Mouse (Mus musculus): ENCODE results near the gene Prkcz.
A peak's percentile ranks its signal among the peaks of the same experiment; 100 is the strongest.
"Not testable (repeated sequence)": the region's sequence is repeated elsewhere in the genome, so short reads cannot be mapped to it uniquely, and the experiment has no call there.

Gene Prkcz

GRCm38 (mm10) chr4:155359560-155360464 lies 1.3 kb downstream of the Prkcz start:
- DNase-seq (ENCODE audit: low spot score in 2 of 2): no peak

DNA sequence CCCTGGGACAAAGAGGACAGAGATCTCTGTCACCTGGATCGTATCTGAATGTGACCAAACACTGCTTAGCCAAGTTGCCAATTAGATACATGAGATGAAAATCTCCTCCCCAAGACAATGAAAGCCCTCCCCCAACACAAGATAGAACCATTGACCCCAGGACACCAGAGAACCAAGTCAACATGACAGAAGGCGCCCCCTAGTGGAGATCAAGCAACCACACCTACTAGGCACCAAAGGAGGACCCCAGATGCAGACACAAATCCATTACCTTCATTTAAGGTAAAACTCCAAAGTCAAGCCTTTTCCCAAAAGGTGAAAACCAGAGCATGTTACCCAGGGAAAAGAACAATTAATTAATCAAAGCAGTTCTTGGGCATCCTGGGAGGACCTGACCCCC lies 3.6 kb downstream of the Prkcz start:
- no peak for DNase-seq (ENCODE audit: low spot score in 2 of 2)

DNA sequence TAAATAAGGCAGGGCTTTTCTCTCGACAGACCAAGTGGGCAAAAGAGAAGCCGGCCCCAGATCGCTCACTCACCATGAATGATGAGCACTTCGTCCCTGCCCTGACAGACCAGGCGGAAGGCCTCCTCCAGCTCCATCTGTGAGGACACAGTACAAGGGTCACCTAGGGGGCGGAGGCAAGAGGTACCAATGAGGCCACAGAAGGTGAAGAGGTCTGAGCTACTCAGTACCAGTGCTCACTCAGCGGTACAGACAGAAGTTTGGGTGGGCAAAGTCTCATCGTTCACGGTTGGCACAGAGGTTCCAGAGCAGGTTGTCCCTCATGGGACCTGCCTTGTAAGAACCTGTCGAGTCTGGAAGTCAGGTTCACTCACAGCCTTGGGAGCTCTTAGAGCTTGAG lies 4.8 kb downstream of the Prkcz start:
- DNase-seq (ENCODE audit: low spot score in 2 of 2): no peak

- no peak for DNase-seq (ENCODE audit: low spot score in 2 of 2)
Observed at GRCm38 (mm10) chr4:155354546-155354945, 6.6 kb downstream of the Prkcz start.

GRCm38 (mm10) chr4:155354035-155354434 lies 7.1 kb downstream of the Prkcz start:
- DNase-seq (ENCODE audit: low spot score in 2 of 2): no peak

- DNase-seq (ENCODE audit: low spot score in 2 of 2): no peak
Observed at GRCm38 (mm10) chr4:155352581-155352980, 8.6 kb downstream of the Prkcz start.

DNA sequence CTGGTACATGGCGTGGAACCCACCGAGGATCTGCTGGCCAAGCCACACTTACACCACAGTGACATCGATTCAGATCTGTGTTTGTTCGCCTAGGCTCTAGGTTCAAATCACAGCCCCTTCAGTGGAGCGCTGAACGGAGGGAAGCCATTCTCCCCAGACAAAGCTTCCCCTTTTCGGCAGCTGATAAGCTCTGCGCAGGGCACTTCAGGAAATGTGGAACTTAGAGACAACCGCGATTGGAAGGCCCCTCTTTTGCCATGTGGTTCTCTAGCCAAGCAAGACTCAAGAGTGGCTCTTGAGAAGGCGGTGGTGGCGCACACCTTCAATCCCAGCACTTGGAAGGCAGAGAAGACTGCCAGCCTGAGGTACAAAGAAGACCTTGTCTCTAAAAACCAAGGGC lies 14.8 kb downstream of the Prkcz start:
- no peak for DNase-seq (ENCODE audit: low spot score in 2 of 2)

DNA sequence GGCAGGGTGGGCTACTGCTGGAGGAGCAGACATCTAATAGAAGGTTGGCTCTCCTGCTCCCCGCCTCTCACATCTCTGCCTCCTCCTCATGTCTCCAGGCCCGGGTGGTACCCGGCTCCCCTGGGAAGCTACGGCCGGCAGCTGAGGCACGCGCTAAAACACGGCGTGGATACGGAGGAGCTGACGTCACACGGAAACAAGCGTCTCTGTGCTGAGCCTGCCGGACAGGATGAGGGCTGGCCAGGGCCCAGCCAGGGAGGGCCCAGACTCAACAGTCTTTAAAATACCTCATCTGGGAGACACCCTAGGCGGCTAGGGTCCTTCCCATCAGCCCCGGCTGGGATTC lies 15.6 kb downstream of the Prkcz start:
- DNase-seq (ENCODE audit: low spot score in 2 of 2): peak; percentile 75 to 81

- peak in 1 of 2 experiments; percentile 32 for DNase-seq (ENCODE audit: low spot score in 2 of 2)
Observed at GRCm38 (mm10) chr4:155344716-155345607, 16.2 kb downstream of the Prkcz start.

DNA sequence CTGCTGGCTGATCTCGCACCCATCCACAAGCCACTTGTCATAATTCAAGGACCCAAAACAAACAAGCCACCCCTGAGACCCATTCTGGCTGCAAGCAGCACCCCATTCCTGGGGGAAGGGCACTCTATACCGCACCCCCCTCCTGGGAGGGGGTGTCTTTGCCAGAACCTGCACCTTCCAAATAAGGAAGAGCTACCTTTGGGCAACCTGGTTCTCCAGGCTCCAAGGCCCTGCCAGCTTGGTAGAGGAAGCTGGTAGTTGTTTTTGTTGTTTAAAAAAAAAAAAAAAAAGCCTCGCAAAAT lies 16.9 kb downstream of the Prkcz start:
- DNase-seq (ENCODE audit: low spot score in 2 of 2): no peak

DNA sequence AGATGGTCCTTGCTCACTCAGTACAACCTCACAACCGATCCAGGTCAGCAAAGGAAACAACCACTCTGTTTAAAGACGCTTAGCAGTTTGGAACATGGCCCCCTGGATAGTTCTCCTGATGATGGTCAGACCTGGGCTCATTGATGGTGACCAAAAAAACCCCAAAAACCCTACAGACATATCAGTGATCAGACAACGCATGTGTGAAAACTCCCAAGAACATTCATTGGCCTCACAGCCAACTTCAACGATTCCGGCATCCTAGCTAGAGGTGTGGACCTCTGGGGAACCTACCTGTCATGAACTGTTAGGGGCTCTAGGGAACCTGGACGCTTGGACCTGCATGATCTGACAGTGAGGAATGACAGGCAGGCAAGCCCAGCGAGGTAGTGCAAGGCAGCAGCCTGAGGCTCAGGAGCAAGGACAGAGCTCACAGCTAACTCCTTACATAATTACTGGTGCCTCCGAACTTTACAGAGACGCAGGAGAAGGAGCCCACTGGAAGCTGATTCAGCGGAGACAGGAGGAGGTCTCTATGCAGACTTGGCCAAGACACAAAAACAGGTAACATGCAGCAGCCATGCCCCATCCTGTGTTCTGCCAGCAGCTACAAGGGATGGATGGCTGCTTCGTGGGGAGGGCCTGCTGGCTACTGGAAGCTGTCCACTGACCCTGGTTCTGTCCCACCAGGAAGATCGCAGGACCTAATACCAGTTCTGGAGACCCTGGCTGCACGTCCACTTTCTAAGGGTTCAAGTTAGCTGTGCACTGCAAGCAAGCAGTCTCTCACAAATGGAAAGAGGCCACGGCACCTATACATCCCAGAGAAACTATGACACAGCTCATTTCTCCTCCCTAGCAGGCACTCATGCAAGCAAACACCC lies 17.5 kb downstream of the Prkcz start:
- DNase-seq (ENCODE audit: low spot score in 2 of 2): no peak

GRCm38 (mm10) chr4:155336284-155337050 lies 24.7 kb downstream of the Prkcz start:
- DNase-seq (ENCODE audit: low spot score in 2 of 2): no peak

DNA sequence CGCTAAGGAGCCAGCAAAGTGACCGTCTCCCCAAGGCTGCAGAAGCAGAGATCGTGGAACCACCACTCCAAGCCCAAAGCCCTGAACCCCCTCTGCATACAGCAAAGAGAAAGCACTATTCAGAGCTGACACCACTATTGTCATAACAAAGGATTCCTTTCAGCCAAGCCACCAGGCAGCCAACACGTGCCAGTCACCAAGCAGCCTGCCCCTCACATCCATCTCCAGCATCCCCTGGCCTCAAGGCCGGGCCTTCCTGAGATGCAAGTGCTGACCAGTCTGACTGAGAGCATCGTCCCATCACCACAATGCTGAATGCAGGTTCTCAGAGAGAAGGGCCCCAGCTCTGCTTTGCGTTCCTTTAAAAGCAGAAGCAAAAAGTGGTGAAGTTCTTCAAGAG lies 28.9 kb downstream of the Prkcz start:
- DNase-seq (ENCODE audit: low spot score in 2 of 2): no peak

DNA sequence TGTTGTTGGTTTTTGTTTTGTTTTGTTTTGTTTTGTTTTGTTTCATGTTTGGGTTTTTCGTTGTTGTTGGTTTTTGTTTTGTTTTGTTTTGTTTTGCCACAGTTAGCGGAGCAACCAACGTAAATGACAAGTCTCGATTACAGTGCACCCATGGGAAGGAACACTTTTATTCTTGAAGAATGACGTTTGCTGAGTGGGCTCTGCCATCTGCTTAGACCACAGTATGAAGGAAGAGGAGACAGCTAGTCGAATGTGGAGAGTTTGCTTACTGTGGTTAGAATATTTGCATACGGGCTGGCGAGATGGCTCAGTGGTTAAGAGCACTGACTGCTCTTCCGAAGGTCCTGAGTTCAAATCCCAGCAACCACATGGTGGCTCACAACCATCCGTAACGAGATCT lies 32.8 kb downstream of the Prkcz start:
- DNase-seq (ENCODE audit: low spot score in 2 of 2): not testable (repeated sequence)

- no peak for DNase-seq (ENCODE audit: low spot score in 2 of 2)
Observed at GRCm38 (mm10) chr4:155325773-155326172, 35.4 kb downstream of the Prkcz start.

DNA sequence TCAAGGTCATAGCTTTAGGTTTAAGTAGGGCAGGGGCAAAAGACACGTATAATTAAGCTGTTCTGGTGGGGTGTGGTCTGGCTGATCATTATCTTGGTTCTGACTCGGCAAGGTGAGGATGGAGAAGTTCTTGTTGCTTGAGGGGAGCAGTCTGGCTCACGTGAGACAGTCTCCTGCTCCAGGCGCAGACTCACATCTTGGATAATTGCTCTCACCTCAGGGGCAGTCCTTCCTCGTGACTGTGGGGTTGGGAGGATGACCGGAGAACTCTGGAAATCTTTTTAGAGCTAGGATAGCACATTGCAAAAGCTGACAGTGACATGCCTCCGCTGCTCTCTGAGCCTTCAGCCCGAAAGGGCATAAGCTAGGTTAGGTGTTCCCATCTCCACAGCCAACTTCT lies 36.6 kb downstream of the Prkcz start:
- no peak for DNase-seq (ENCODE audit: low spot score in 2 of 2)

DNA sequence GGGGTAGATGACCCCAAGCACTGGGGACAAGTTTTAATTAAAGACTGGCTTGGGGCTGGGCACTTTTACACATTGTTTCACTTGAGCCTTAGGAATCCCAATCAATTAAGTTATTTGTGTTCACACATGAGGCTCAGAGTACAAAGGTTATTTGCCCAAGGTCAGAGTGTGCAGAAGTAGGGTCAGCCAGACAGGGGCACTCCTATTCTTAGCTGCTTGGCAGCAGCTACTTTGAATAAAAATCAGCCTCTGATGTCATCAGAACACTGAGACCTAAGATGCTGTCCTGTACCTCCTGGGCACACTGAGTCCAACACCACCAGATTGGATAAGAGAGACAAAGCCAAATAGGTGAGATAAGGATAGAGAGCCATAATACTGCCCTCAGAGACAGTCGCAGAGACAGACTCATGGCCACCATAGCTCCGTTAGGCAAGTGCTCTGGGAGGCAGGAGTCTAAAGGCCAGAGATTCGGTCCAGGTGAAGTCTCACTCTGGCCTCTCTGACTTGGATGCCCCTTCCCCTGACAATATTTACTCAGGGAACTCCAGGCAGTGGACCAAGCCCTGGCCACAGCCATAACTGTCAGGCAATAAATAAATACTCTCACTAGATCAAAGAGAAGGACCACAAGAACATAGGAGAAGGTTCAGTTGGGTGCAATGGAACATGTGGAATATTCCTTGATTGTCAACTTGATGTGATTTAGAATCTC lies 37.9 kb downstream of the Prkcz start:
- DNase-seq (ENCODE audit: low spot score in 2 of 2): no peak

DNA sequence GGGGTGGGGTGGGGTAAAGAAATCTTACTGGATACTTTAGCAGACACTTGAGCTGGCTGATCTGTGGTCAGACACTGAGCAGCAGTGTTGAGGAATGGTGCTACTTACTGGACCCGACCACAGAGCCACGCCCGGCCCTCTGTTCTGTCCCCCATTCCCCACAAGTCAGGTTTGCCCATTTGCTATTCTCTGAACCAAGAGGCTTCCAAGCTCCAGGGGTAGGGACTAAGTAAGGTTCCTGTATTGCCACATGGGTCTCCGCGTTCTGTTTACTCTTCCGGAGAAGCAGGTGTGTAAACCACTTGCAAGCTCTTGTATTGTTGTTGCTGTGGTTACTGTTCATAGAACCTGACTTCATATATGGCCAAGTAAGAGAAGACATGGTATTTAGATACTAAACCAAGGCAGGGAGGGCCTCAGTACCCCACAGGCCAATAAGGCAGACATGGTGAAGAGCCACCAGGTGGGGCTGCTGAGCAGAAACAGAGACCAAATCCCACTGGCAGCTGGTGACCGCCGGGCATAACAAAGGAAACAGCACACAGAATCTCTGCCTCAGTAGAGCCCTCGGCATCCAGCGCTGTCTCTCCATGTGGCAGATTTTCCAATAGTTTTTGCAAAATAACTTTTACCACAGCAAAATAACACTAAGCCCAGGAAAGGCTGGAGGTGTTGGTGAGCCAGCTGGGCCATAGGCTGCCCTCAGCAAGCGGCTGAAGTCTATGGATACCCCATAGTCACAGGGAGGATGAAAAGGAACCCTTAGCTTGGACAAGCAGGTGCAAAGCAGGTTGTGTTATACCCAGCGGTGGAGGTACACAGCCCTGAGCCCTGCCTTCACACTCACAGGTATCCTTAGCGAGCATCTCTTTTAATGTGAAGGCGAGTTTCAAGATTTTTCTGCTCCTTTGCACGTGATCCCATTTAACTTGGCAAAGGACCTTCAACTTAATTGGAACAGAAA lies 40.6 kb downstream of the Prkcz start:
- no peak for DNase-seq (ENCODE audit: low spot score in 2 of 2)

GRCm38 (mm10) chr4:155318266-155318665 lies 42.9 kb downstream of the Prkcz start:
- DNase-seq (ENCODE audit: low spot score in 2 of 2): no peak
